Mouse (Mus musculus) G1E-ER4 (cell line): Measurements from ENCODE around the gene Junb. TPM values are rescaled to one million over a fixed set of nuclear protein-coding genes. Genes with fewer than 3 reads are reported as not detected.

Experiments
- GATA1 ChIP-seq: IDR thresholded peaks from one replicate; pipeline ENCODE4 v1.8.0; 2012; ENCODE audit warnings: low read length, inconsistent platforms
- polyA plus RNA-seq: library from polyadenylated mRNA; stranded (reverse); fragments of >175 nt; gene quantifications from 2 replicates; pipeline ENCODE4 v1.2.3, GENCODE M21; 2012

Junb gene
- polyA plus RNA-seq, 1 experiment, result 95.2 TPM

- TF ChIP-seq GATA1, result no peak
Measured at GRCm38 (mm10) chr8:84980622-84981358, 2.3 kb upstream of the Junb start.

DNA sequence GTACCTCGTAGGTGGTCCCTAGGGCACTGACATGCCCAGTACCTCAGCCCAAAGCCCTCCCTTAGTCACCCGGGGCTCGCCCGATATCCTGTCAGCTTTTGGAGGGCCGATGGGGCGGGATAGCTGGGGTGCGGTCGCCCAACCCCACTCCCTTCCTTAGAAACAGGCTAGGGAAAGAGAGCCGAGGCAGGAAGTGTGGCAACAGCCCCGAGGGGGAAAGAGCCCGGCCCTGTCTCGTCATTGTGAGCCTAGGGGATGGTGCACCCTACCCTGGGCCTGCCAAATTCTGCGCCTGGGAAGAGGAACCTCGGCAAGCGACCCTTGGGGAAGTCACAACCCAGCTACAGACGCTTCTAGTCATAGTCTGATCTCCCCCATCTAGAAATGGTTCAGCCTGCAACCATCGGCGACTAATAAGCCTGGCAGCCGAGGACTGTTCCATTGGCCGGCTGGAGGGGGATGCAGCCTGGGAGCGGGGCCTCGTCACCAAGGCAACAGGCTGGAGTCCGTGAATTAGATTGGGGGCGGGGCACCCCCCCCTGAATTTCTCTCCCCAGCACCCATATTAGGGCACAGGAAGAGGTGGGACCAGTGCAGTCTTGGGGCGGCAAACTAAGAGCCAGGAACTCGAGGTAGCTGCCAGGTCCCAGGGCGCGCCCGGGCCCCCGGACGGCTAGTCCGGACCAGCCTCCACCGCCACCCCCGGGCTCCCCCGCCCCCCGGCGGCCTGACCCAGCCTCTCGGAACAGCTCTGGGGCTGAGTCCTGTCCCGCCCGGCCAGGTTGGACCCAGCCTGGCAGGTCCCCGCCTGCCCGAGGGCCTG lies 1.3 kb upstream of the Junb start:
- TF ChIP-seq GATA1, result no peak

GRCm38 (mm10) chr8:84977435-84978247 lies 877 bp downstream of the Junb start:
- no peak for TF ChIP-seq GATA1

DNA sequence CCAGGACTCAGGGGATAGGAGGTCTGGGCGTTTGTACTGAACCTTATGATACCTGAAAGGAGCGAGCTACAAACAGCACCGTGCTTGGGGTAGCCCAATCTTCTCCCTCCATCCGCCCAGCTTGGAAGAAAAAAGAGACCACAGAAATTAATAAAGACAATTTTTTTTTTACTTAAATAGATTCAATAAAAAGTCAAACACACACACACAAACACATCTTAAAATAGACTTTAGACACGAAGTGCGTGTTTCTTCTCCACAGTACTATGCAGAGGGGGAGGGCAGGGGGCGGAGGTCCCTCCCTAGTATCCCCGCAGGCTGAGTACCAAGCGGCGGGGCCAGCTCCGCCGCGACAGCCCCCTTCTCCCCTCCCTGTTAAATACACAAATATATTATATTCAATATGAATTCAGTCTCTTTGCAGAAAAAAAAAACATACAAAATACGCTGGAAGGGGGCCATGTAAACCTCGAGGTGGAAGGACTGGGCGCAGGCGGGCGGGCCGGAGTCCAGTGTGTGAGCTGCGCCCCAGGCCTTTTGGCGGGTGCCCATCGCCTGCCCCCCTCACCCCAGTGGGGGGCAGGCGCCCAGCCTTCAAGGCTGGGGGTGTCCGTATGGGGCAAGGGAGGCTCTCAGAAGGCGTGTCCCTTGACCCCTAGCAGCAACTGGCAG lies 1.6 kb downstream of the Junb start:
- TF ChIP-seq GATA1, result no peak

DNA sequence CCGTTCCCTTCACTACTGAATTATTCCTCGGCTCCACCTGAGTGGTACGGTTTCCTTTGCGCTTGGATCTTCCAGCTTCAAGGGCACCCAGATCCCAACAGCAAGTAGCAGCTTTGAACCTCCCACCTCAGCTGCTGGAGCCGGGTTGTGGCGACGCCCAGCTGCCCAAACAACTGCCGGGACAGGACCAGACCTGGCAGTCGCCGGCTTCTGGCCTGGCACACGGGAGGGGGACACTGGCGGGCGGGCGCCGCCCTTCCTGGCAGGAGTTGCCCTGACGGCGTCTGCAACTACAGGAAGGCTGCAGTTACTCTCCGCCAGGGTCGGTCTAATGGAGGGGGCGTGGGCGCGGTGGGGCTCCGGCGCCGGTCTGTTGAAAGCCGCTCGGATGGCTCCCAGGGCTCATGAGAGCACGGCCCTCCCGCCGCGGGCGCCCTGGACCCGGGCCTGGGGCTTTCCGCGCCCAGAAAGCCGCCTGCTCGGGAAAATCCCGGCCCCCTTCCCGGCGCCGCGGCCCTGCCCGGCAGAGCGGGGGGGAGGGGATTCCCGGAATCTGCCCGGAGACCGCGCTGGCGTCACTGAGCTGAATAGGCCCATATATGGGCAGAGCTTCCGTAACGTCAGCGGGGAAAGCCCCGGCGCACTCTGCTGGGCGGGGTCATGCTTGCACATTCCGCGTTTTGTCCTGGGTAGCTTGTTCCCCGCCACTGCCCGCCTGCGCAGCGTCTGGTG lies 2.3 kb downstream of the Junb start:
- TF ChIP-seq GATA1, result no peak

- no peak for TF ChIP-seq GATA1
Measured at GRCm38 (mm10) chr8:84975434-84975833, 3.1 kb downstream of the Junb start.

- no peak for TF ChIP-seq GATA1
Measured at GRCm38 (mm10) chr8:84974543-84975142, 3.9 kb downstream of the Junb start.

GRCm38 (mm10) chr8:84973803-84974542 lies 4.5 kb downstream of the Junb start:
- no peak for TF ChIP-seq GATA1

DNA sequence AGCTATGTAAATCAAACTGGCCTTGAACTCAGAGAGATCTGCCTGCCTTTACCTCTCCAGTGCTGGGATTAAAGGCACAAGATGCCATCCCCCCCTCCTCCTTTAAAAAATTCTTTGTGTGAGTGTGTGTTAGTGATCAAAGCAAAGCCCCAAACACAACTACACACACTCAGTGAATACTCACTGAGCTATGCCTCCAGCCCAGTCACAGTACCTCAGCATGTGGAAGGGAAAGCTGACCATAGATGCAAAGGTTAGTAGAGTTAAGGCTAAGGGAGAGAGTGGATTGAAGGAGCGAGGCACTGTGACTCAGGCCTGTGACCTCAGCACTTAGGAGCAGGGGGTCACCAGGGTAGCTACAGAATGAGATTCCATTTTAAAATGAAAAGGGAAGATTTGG lies 5.4 kb downstream of the Junb start:
- TF ChIP-seq GATA1, result no peak

DNA sequence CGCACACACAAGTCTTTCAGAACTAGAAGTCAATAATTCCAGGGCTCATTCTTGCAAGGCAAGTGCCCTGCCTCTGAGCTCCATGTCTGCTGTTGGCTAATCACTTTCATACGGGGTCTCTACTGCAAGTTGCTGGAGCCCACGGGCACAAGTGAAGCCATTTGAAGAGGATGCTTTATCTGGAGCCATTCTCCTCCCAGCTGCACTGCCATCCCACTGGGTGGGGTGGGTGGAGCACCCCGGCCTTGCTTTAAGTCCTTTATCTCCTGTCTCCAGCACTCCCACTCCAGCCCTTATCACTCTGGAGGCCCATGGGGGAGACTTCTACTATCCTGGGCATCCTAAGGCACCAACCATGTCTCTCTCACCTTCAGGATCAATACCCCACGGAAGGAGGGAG lies 7.6 kb downstream of the Junb start:
- peak; percentile 87 for TF ChIP-seq GATA1

DNA sequence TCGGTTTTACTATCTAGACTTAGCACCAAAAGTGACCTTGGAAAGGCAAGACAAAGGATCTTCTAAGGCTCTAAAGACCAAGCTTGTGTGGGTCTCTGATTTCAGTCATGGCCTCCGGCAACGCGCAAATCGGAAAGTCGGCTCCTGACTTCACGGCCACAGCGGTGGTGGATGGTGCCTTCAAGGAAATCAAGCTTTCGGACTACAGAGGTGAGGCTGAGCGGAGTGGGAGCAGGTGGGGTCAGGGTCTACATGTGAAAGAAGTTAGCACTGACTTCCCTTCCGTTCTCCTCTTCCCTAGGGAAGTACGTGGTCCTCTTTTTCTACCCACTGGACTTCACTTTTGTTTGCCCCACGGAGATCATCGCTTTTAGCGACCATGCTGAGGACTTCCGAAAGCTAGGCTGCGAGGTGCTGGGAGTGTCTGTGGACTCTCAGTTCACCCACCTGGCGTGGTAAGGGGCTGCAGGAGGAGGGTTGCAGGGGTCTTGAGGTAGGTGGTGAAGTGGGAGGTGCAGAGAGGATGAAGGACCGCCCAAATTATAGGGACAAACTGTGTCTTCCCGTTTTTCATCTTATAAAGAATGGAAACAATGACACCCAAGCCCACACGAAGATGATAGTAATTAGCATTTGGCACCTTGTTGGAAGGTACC lies 8.3 kb downstream of the Junb start:
- TF ChIP-seq GATA1, result no peak

DNA sequence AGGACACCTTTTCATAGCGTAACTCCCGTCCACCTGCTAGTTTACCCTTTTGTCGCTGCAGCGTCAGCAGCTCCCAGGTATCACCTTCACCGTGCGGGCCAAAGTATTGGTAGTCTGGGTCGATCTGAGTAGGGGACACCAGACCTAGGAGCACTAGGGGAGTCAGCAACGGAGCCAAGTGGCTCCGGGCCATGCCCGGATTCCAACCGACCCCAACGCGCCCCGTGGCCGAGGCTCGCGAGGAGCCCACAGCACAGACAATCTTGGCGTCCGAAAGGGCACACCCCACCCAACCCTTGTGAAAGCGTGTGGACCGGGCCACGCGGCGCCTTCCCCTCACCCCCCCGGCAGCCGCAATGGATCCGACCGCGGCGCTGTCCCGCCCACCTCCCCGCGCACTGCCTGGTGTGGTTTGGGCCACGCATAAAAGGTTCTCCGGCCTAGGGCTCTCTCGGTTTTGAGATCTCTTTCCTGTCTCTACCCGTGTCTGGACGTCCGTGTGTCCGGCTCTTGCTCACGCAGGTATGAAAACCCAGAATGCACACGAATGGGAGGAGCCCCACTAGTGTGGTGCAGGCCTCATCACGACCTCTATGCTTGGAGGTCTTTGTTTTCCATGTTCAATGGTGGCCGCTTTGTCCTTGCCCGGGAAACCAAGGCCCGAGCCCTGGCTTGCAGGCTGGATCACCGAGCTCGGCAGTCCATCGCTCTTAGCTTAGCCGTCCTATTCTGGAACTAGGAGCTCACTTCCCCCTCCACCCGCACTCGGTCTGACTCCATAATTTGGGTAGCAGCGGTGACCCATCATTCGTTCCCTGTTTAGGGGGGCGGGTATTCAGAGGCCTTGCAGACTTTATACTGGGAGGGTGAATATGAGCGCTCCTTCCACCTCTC lies 9.0 kb downstream of the Junb start, which contains the start of the genes Gm49661, Prdx2 and Rnaseh2a:
TSS of gene Gm49661 (minus strand) at position 193 of the 894 bp plus-strand sequence.
TSS of gene Prdx2 (plus strand) at position 347 of the 894 bp plus-strand sequence.
TSS of gene Rnaseh2a (minus strand) at position 527 of the 894 bp plus-strand sequence.
- TF ChIP-seq GATA1, result no peak

DNA sequence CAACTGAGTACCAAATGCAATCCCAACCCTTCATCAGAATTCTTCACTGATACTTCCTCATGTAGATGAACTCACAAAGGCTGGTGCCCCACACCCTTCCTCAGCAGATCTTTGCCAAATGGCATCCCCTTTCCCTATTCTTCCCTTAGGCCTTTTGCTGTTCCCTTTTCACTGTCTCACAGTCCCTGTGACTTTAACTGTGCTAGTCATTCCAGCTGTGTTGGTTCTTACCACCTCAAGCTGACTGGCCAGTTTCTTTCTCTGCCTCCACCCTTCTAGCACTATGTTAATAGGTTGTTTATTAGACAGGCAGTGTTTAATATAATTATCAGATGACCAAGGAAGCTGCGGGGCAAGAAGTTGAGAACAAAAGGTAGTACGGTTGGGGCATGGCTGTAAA lies 9.9 kb downstream of the Junb start:
- no peak for TF ChIP-seq GATA1
